ENCODE assay signal across 8 mouse cellular contexts in genomic region chr16:44140186-44140787, GRCm38 (mm10). TPM values are rescaled to one million over a fixed set of nuclear protein-coding genes. Genes with fewer than 3 reads are reported as not detected.
DNase-seq lines count a peak whose midpoint lies in the region; ATAC-seq lines count a peak whose summit lies in the region.

No protein-coding gene starts in this region.

- peak; percentile 76 for DNase-seq in MN1 (ENCODE audit: low spot score)
- peak; percentile 87 for DNase-seq in cerebellum, adult 9-10 months
- DNase-seq in hindbrain, embryonic 11.5 days (ENCODE audit: low spot score) = peak; percentile 71
- DNase-seq in layer of hippocampus, postnatal 25 days (ENCODE audit: extremely low spot score in 1 of 2, low spot score in 1 of 2) = peak; percentile 44 to 46
- DNase-seq in lung, postnatal 25 days (ENCODE audit: low spot score) = peak; percentile 88
- DNase-seq in retina, embryonic 14.5 days (ENCODE audit: low spot score) = peak; percentile 77
- peak; percentile 73 for DNase-seq in thymus, postnatal 4 days

- H3K4me2 ChIP-seq in hindbrain, embryonic 11.5 days (replicated peaks; ENCODE audit: low read depth, low read length) = peak overlapping the region; percentile 70

- H3K4me1 ChIP-seq in hindbrain, embryonic 11.5 days (replicated peaks; ENCODE audit: control insufficient read depth, insufficient read depth, low read length) = no peaks in the 10 kb centered on the region

- peak overlapping the region; percentile 97 for H3K4me3 ChIP-seq in hindbrain, embryonic 11.5 days (ENCODE audit: low read depth, low read length)

- no peaks in the 10 kb centered on the region for H3K27me3 ChIP-seq in hindbrain, embryonic 11.5 days (ENCODE audit: control insufficient read depth, insufficient read depth, low read length)

- no peaks in the 10 kb centered on the region for H3K9me3 ChIP-seq in hindbrain, embryonic 11.5 days (ENCODE audit: control insufficient read depth, low read length)

- ATAC-seq in frontal cortex, adult (ENCODE audit: low TSS enrichment) = peak; percentile 36
- ATAC-seq in hindbrain, embryonic 11.5 days (ENCODE audit: low FRiP score) = peak; percentile 63

- no peaks in the 10 kb centered on the region for H3K36me3 ChIP-seq in hindbrain, embryonic 11.5 days (ENCODE audit: control insufficient read depth, insufficient read depth, low read length)

- peak overlapping the region; percentile 97 for H3K27ac ChIP-seq in hindbrain, embryonic 11.5 days (ENCODE audit: low read depth, low read length)

- H3K9ac ChIP-seq in hindbrain, embryonic 11.5 days (ENCODE audit: low read depth, low read length) = peak overlapping the region; percentile 86

- 1% methylated on average over 41 of the region's 44 CpGs for WGBS in hindbrain, embryonic 11.5 days

RNA-seq across cellular contexts. Expression of gene Naa50, which starts 0.7 kb away (rescaled TPM):
- 76.0 and 86.1 TPM in 2 replicates for polyA plus RNA-seq in hindbrain, embryonic 11.5 days (2014; fragmentation: Nextera tagmentation; extraction: Ambion mirVana)
- 10 to 100 TPM; 55.9 to 56.1 TPM for total RNA-seq in layer of hippocampus, postnatal 25 days (2021)

RNA-seq across cellular contexts. Expression of gene Atp6v1a, which starts 0.8 kb away (rescaled TPM):
- 73.9 and 82.8 TPM in 2 replicates for polyA plus RNA-seq in hindbrain, embryonic 11.5 days (2014; fragmentation: Nextera tagmentation; extraction: Ambion mirVana)
- 100 to 1,000 TPM; 546 to 614 TPM for total RNA-seq in layer of hippocampus, postnatal 25 days (2021)

RNA-seq across cellular contexts. Expression of gene Usf3, which starts 32.8 kb away (rescaled TPM):
- 4.7 and 6.6 TPM in 2 replicates for polyA plus RNA-seq in hindbrain, embryonic 11.5 days (2014; fragmentation: Nextera tagmentation; extraction: Ambion mirVana)
- total RNA-seq in layer of hippocampus, postnatal 25 days (2021) = 10 to 100 TPM; 34.2 to 44.2 TPM

Comparison
In these comparisons a context has a peak if more than half of its experiments do, and no peak if none do; other contexts are left out.
1. Peak in every context shown above with its lines: DNase-seq, ATAC-seq, H3K4me3 ChIP-seq and H3K27ac ChIP-seq.